Mouse (Mus musculus) thymus, postnatal 10 days (tissue): ENCODE results near the gene Tlk2.
"Not testable (repeated sequence)": the region's sequence is repeated elsewhere in the genome, so short reads cannot be mapped to it uniquely, and the experiment has no call there.

Experiments
- DNase-seq, 2 experiments: peaks; one replicate each; pipeline ENCODE4 v3.0.0; 2021; ENCODE audit warnings: low spot score in 2 of 2

The Tlk2 gene

DNA sequence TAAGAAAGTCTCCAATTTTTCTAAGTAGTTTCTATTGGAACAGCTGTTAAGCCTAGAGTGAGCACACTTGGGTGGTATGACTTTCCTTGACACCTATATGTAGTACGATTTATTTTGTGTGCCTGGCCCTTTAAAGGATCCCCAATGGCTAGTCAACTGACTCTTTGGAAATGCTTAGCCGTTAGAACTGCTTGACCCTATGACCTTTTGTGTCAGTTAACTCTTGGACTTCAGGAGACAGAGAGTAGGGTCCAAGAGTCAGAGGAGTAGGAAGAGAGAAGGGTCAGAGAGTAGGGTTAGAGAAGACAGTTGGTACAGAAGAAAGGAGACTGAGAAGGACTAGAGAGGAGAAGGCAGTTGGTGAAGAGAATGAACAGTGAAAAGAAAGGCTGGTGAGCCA, at the start of gene Tlk2:
Gene Tlk2 (plus strand): TSS at position 292 of the 400 bp plus-strand sequence.
- no peak for DNase-seq

DNA sequence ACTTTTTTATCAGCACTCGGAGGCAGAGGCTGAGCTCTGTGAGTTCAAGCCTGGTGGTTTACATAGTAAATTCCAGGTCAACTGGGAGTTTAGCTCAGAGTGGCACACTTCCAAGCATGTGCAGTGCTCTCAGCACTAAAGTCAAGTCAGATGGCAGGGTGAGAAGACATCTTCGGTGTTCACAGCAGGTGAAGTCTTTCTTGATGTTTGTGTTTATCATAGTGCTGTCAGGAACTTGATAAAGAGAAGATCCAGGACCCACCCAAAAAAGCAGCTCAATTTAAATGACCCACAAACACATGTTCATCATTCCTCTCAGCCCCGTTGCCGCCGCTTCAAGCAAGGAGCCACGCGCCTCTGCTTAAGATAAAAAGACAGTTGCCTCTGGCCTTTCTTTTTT, 42.9 kb upstream of the Tlk2 start:
- DNase-seq: no peak

- DNase-seq: not testable (repeated sequence)
Measured at GRCm38 (mm10) chr11:105137255-105137654, 41.4 kb upstream of the Tlk2 start.

DNA sequence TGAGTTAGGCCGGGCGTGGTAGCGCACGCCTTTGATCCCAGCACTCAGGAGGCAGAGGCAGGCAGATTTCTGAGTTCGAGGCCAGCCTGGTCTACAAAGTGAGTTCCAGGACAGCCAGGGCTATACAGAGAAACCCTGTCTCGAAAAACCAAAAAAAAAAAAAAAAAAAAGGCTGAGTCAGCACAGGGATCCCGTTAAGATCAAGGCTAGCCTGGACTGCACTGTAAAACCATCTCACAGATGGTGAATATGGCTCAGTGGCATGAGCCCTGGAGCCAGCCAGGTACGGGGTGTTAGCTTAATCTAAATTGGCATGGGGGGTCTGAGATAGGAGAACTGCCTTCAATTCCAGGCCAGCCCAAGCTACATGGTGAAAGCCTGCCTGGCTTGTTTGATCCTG, 38.1 kb upstream of the Tlk2 start:
- DNase-seq: not testable (repeated sequence)

DNA sequence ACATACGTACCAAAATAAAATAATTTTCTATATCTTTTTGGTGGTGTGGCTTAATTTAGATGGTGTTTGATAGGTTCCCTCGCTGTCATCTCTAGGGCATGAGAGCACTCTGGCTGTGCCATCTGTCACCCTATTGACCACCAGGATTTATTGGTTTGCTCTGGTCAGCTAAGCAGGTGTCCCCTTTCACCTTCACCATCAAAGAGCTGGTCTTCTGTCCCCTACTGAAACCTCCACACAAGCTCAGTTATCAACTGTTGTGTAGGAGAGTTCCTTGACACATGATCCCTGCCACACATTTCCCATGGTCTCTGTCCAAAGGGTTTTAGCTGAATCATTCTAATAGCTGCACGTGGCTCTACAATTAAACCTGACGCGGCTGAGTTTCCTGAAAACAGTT, 37.5 kb upstream of the Tlk2 start:
- no peak for DNase-seq

GRCm38 (mm10) chr11:105143564-105143963, 35.0 kb upstream of the Tlk2 start:
- no peak for DNase-seq

DNA sequence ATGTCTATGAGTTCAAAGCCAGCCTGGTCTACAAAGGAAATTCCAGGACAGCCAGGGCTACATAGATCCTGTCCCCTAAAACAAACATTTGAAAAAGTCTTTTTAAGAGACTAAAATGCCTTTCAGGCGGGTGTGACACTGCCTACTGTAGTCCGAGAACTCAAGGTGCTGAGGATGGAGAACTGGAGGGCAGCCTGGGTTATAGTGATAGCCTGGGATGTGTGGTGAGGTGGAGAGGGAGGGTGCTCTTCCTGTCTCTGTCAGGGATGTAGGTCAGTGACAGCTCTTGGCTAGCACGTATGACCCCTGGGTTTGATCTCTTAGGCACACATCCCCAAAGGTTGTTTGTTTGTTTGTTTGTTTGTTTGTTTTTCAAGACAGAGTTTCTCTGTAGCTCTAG, 34.5 kb upstream of the Tlk2 start:
- DNase-seq: no peak

DNA sequence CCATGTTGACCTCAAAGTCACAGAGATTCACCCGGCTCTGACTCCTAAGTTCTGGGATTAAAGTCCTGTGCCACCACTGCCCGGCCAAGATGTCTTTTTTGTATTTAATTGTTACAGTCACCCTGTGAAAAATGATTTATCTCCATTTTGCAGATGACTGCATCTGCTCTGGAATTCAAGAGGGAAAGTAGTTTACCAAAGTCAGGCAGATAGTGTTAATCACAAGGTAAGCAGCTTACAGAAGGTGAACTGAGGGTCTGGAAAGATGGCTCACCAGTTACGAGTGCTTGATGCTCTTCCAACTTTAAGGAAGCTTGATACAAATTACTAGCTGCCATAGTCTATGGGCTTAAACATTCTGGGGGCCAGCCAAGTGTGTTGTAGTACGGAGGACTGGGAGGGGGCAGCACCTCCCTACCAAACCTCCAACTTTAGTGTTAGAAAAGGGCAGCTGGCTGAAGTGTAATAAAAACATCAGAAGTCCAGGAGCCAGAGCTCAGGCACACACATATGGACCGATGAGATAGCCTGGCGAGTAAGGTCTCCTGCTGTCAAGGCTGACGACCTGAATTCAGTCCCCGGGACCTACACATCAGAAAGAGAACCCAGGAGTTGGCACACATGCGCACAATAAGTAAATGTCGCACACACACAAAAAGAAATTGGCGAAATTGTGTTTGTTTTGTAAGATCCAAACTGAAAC, 33.9 kb upstream of the Tlk2 start:
- DNase-seq: no peak

DNA sequence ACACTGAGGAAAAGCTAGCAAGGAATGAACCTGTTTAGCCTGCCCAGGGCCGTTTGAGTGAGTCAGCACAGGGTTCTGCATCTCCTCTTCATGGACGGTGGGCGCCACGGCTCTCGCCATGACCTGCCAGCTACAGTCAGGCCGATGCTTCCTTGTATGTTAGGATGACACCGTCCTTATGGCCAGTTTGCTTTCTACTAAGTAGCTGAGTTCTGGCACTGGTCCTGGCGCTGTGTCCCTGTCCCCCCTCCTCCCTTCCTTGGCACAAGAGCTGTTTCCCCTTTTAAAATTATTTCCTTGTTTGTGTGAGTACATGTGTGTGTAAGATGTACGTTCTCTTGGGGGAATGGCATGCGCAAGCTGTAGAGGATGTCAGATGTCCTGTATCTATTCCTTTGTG, 33.4 kb upstream of the Tlk2 start:
- DNase-seq: no peak

GRCm38 (mm10) chr11:105146593-105146992, 32.0 kb upstream of the Tlk2 start, which contains the start of gene Gm10842:
Gene Gm10842, plus strand, starts transcription at chr11:105146893.
- DNase-seq: no peak

GRCm38 (mm10) chr11:105149353-105149752, 29.3 kb upstream of the Tlk2 start:
- no peak for DNase-seq

DNA sequence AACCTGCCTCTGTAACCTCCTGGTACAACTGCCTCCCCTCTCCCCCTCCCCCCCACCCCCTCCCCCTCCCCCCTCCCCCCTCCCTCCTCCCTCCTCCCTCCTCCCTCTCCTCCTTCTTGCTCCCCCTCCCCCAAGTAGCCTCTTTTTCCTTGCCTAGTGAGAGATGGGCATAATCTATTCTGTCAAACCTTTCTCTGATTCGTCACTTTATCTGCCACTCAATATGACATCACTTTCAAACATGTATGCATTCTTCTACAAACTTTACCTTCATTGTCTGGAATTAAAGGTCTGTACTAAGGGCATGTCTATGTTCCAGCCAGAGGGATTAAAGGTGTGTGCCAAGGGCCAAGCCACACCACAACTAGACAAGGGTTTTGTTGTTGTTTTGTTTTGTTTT, 28.8 kb upstream of the Tlk2 start:
- DNase-seq: peak in 1 of 2 experiments; percentile 32

GRCm38 (mm10) chr11:105150691-105151090, 27.9 kb upstream of the Tlk2 start:
- no peak for DNase-seq

- DNase-seq: peak; percentile 49 to 51
Measured at GRCm38 (mm10) chr11:105151226-105152016, 27.2 kb upstream of the Tlk2 start.

- no peak for DNase-seq
Measured at GRCm38 (mm10) chr11:105152017-105152300, 26.6 kb upstream of the Tlk2 start.

DNA sequence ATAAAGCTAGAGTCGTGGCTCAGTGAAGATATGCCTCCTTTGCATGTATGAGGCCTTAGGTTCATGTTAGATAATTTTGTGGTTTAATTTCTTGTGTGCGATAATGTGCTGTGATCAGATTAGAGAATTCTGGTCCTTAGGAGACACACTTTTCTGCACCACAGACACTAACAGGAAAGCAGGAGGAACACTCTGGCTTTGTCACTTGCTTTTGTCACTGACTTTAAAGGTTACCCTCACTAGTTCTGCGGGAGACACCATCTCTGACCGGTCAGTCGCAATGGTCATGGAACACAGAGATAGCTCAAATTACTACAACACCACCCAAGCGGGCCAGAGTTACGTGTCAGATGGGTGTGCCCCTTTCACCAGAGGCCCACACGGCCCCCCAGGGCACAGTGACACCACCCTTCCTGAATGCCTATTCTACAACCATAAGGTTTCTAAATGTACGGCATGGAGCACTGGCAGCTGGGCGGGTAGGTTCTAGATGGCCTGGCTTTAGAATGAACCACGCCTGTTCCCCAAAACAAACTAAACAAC, 26.2 kb upstream of the Tlk2 start:
- DNase-seq: no peak

- DNase-seq: no peak
Measured at GRCm38 (mm10) chr11:105153068-105153833, 25.4 kb upstream of the Tlk2 start.

DNA sequence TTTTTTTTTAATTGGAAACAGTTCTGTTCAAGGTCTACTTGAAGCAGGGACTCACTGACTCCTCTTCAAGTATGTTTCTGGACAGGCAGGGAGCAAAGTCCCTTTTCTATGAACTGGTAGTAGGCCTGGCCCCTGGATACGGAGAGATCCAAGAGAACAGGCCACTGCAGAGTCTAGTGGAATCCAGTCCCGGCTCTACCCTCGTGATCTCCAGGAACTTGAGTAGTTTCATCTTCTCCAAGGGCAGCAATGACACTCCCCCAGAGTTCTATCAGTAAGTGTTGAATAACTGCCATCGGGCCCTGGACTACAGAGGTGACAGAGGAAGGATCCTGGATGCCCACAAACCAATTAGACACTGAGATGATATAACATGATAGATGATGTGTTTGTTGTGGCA, 22.7 kb upstream of the Tlk2 start:
- DNase-seq: no peak

DNA sequence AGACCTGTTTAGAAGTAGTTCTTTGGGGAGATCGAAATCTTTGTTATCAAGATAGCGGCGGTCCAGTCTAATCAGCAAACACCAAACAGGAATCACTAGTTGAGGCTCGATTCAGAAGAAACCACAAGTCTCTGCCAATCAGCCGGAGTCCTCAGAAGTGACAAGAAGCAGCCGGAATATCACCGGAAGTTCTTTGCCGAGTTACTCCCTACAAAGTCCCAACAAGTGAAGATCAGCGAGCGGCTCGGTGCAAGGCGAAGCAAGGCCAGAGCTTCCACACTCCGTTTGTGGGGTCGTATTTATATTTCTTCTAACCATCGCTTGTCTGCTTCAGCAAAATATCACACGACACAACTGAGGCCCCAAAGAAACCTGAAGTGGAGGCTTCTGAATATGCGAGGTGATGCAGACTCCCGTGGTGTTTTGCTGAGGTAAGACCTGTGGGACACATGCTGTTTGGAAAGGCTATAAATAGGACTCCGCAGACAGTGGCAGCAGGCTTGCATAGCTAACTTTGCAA, 21.8 kb upstream of the Tlk2 start:
- no peak for DNase-seq

- DNase-seq: no peak
Measured at GRCm38 (mm10) chr11:105158047-105158446, 20.6 kb upstream of the Tlk2 start.

DNA sequence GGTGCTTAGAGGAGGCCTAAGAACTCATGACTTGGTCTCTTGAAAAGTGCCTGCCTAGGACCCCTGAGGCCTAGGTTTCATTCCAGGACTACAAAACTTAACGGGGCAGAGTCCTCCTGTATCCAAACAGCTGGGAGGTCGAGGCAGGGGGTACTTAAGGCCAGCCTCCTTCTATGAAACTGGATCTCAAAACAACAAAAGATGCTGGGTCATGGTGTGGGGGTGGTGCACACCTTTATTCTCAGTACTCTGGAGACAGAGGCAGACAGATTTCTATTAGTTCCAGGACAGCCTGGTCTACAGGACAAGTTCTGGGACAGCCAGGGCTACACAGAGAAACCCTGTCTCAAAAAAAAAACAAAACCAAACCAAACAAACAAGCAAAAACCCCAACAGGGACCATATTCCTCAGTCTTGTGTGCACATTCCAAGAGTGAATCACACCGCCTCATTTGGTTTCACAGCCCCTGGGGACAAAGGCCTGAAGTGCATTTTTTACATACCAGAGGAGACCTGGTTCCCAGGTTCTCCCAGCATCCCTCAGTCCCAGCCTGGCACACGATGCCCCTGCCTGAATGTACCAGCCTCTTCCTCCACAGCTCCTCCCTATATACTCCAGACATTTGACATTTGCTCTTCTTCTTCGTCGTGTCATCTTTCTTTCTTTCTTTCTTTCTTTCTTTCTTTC, 18.8 kb upstream of the Tlk2 start:
- DNase-seq: no peak

DNA sequence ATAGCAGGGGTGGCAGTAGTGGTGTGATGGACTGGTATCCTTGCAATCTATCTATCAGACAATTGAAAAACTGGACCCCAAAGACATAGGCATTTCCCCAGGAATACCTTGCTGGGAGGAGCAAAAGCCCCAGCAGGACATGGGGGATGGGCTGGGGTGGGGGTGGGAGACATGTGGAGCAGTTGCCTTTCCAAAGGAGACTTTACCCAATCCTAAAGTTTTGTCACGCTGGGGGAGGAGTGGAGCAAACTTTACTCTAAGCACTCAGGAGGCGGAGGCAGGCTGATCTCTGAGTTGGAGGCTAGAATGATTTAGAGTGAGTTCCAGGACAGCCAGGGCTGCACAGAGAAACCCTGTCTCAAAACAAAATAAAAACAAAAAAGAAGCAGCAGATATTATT, 17.2 kb upstream of the Tlk2 start:
- no peak for DNase-seq
